8 mouse cellular contexts compared by ENCODE assay signal in genomic region chr9:75599191-75599841, GRCm38 (mm10). TPM values are rescaled to one million over a fixed set of nuclear protein-coding genes. Genes with fewer than 3 reads are reported as not detected.
DNase-seq lines count a peak whose midpoint lies in the region; ATAC-seq and TF ChIP-seq lines count a peak whose summit lies in the region.

No protein-coding gene starts in this region.

- no peaks in the 10 kb centered on the region for H3K27me3 ChIP-seq in embryonic facial prominence, embryonic 13.5 days
- no peaks in the 10 kb centered on the region for H3K27me3 ChIP-seq in hindbrain, postnatal 0 days (ENCODE audit: insufficient read depth, low read length)

- H3K9me3 ChIP-seq in embryonic facial prominence, embryonic 13.5 days: no peaks in the 10 kb centered on the region
- no peaks in the 10 kb centered on the region for H3K9me3 ChIP-seq in hindbrain, postnatal 0 days (ENCODE audit: low read length)

- H3K9ac ChIP-seq in embryonic facial prominence, embryonic 13.5 days: no peak overlapping the region
- no peak overlapping the region for H3K9ac ChIP-seq in hindbrain, postnatal 0 days (replicated peaks; ENCODE audit: low read length)

- peaks cover 13% of the 10 kb centered on the region for H3K4me1 ChIP-seq in embryonic facial prominence, embryonic 13.5 days
- peaks cover 19% of the 10 kb centered on the region for H3K4me1 ChIP-seq in hindbrain, postnatal 0 days (ENCODE audit: insufficient read depth, low read length)

- no peak overlapping the region for H3K4me2 ChIP-seq in embryonic facial prominence, embryonic 13.5 days
- H3K4me2 ChIP-seq in hindbrain, postnatal 0 days (ENCODE audit: low read depth, low read length): no peak overlapping the region

- peak; percentile 15 to 30 for DNase-seq in adrenal gland, postnatal 36 days
- DNase-seq in adrenal gland, adult 2 months: no peak
- DNase-seq in A20 (ENCODE audit: low read depth, low spot score): peak; percentile 8
- DNase-seq in hindbrain, postnatal 0 days (ENCODE audit: low spot score): peak; percentile 94
- peak; percentile 45 to 50 for DNase-seq in lung, postnatal 4 days
- no peak for DNase-seq in urinary bladder, adult 2 months (ENCODE audit: low spot score)
- DNase-seq in embryo, embryonic 9.5 days (ENCODE audit: extremely low spot score): no peak

- TF ChIP-seq CTCF in hindbrain, postnatal 0 days (IDR thresholded peaks at IDR 0.05; ENCODE audit: low read depth): peak; percentile 66

- H3K27ac ChIP-seq in embryonic facial prominence, embryonic 13.5 days: peak overlapping the region; percentile 22; the same call in 1 of the 2 replicates
- H3K27ac ChIP-seq in hindbrain, postnatal 0 days: peak overlapping the region; percentile 77

- ATAC-seq in embryonic facial prominence, embryonic 13.5 days (ENCODE audit: insufficient number of reproducible peaks, insufficient read depth, low FRiP score, low TSS enrichment, low read depth): peak; percentile 67; the same call in 1 of the 2 replicates
- ATAC-seq in hindbrain, postnatal 0 days: peak; percentile 96

- H3K36me3 ChIP-seq in embryonic facial prominence, embryonic 13.5 days: peaks cover 3% of the 10 kb centered on the region; the same call in 1 of the 2 replicates
- H3K36me3 ChIP-seq in hindbrain, postnatal 0 days (ENCODE audit: insufficient read depth, low read length): peaks cover 12% of the 10 kb centered on the region; the same call in 1 of the 2 replicates

- H3K4me3 ChIP-seq in embryonic facial prominence, embryonic 13.5 days: no peak overlapping the region
- H3K4me3 ChIP-seq in hindbrain, postnatal 0 days (ENCODE audit: low read length): no peak overlapping the region

- 44% methylated on average over 5 of the region's 5 CpGs for WGBS in embryonic facial prominence, embryonic 13.5 days
- 21% methylated on average over 5 of the region's 5 CpGs for WGBS in hindbrain, postnatal 0 days

RNA-seq across cellular contexts. Expression of gene Tmod2, which starts 11.8 kb away (rescaled TPM):
- total RNA-seq in adrenal gland, postnatal 36 days (2021): 10 to 100 TPM in 1 of 2 experiments, 1 to 10 TPM in 1; 9.8 to 11.4 TPM
- total RNA-seq in adrenal gland, adult 2 months (2021): 10 to 100 TPM in 1 of 2 experiments, 1 to 10 TPM in 1; 9.4 to 14.4 TPM
- 0.51 and 0.81 TPM in 2 replicates for polyA plus RNA-seq in adrenal gland, adult 2 months (2012; rRNA removed)
- 19.8 and 23.0 TPM in 2 replicates for polyA plus RNA-seq in embryonic facial prominence, embryonic 13.5 days (2015; fragmentation: Nextera tagmentation; extraction: Ambion mirVana)
- 125 and 126 TPM in 2 replicates for total RNA-seq in hindbrain, postnatal 0 days (2014; rRNA removed)
- 361 and 363 TPM in 2 replicates for polyA plus RNA-seq in hindbrain, postnatal 0 days (2015; fragmentation: Nextera tagmentation; extraction: Ambion mirVana)
- polyA plus RNA-seq in urinary bladder, adult 2 months (2012; rRNA removed): 5.0 and 7.0 TPM in 2 replicates

RNA-seq across cellular contexts. Expression of gene Lysmd2, which starts 26.2 kb away (rescaled TPM):
- total RNA-seq in adrenal gland, postnatal 36 days (2021): 10 to 100 TPM; 14.3 to 16.5 TPM
- total RNA-seq in adrenal gland, adult 2 months (2021): 10 to 100 TPM in 1 of 2 experiments, 1 to 10 TPM in 1; 10.0 to 18.3 TPM
- polyA plus RNA-seq in adrenal gland, adult 2 months (2012; rRNA removed): 30.3 and 50.1 TPM in 2 replicates
- polyA plus RNA-seq in embryonic facial prominence, embryonic 13.5 days (2015; fragmentation: Nextera tagmentation; extraction: Ambion mirVana): 32.8 and 37.3 TPM in 2 replicates
- 33.9 and 39.7 TPM in 2 replicates for total RNA-seq in hindbrain, postnatal 0 days (2014; rRNA removed)
- polyA plus RNA-seq in hindbrain, postnatal 0 days (2015; fragmentation: Nextera tagmentation; extraction: Ambion mirVana): 37.3 and 42.1 TPM in 2 replicates
- polyA plus RNA-seq in urinary bladder, adult 2 months (2012; rRNA removed): 42.3 and 48.9 TPM in 2 replicates

RNA-seq across cellular contexts. Expression of gene Tmod3, which starts 39.9 kb away (rescaled TPM):
- total RNA-seq in adrenal gland, postnatal 36 days (2021): 10 to 100 TPM; 68.7 to 78.5 TPM
- total RNA-seq in adrenal gland, adult 2 months (2021): 10 to 100 TPM; 58.6 to 63.1 TPM
- 4.7 and 4.8 TPM in 2 replicates for polyA plus RNA-seq in adrenal gland, adult 2 months (2012; rRNA removed)
- 110 and 137 TPM in 2 replicates for polyA plus RNA-seq in embryonic facial prominence, embryonic 13.5 days (2015; fragmentation: Nextera tagmentation; extraction: Ambion mirVana)
- total RNA-seq in hindbrain, postnatal 0 days (2014; rRNA removed): 33.5 and 36.6 TPM in 2 replicates
- 70.7 and 76.5 TPM in 2 replicates for polyA plus RNA-seq in hindbrain, postnatal 0 days (2015; fragmentation: Nextera tagmentation; extraction: Ambion mirVana)
- polyA plus RNA-seq in urinary bladder, adult 2 months (2012; rRNA removed): 73.0 and 73.1 TPM in 2 replicates

Comparison
In these comparisons a context has a peak if more than half of its experiments do, and no peak if none do; other contexts are left out.
1. DNase-seq: peak in adrenal gland, postnatal 36 days (2 of 2), A20 (single experiment), hindbrain, postnatal 0 days (single experiment) and lung, postnatal 4 days (2 of 2); none in adrenal gland, adult 2 months (single experiment), urinary bladder, adult 2 months (single experiment) and embryo, embryonic 9.5 days (single experiment).
2. RNA of gene Tmod2, which starts 11.8 kb away (polyA plus RNA-seq): 361 to 363 TPM in hindbrain, postnatal 0 days; 19.8 to 23.0 TPM in embryonic facial prominence, embryonic 13.5 days, 5.0 to 7.0 TPM in urinary bladder, adult 2 months and 0.51 to 0.81 TPM in adrenal gland, adult 2 months; every median in the first group is over 10 times any median in the second.
3. RNA of gene Tmod3, which starts 39.9 kb away (polyA plus RNA-seq): 110 to 137 TPM in embryonic facial prominence, embryonic 13.5 days, 70.7 to 76.5 TPM in hindbrain, postnatal 0 days and 73.0 to 73.1 TPM in urinary bladder, adult 2 months; 4.7 to 4.8 TPM in adrenal gland, adult 2 months; every median in the first group is over 10 times any median in the second.